Mouse (Mus musculus) leukemia stem cell, adult 10-12 weeks (primary cell): ENCODE data around the gene Nt5e. TPM values are rescaled to one million over a fixed set of nuclear protein-coding genes. Genes with fewer than 3 reads are reported as not detected.

Experiments
- polyA plus RNA-seq: library from polyadenylated mRNA; stranded (reverse); fragments of >175 nt; gene quantifications from 2 replicates; pipeline ENCODE4 v1.2.3, GENCODE M21; 2012; ENCODE audit warnings: low replicate concordance

Nt5e gene
- 0.71 and 1.1 TPM in 2 replicates for polyA plus RNA-seq

GRCm38 (mm10) chr9:88326930-88327901 lies at the start of gene Nt5e:
Nt5e (plus strand) TSS chr9:88327197.

Other genes starting within 250 kb of the Nt5e start
- 3.0 and 4.7 TPM in 2 replicates for gene Snx14, start 111.8 kb downstream of the Nt5e start, polyA plus RNA-seq
- 5.2 TPM in 1 of 2 replicates, not detected in the other for gene Gm20537, start 129.4 kb downstream of the Nt5e start, polyA plus RNA-seq
- gene Syncrip, start 155.4 kb downstream of the Nt5e start, polyA plus RNA-seq, result 82.5 and 99.4 TPM in 2 replicates
- gene Zfp949, start 220.8 kb downstream of the Nt5e start, polyA plus RNA-seq, result 0.33 and 0.91 TPM in 2 replicates